Mouse (Mus musculus) cerebellum, adult 2 months (tissue): ENCODE results near the gene Alg9. TPM values are rescaled to one million over a fixed set of nuclear protein-coding genes. Genes with fewer than 3 reads are reported as not detected.

Experiments used
- DNase-seq, 2 experiments: peaks; one replicate each; pipeline ENCODE4 v3.0.0; 2021
- H3K27ac ChIP-seq: fragments of 200-500 bp; 2 replicates; pipeline ENCODE4 v1.5.1; 2012; ENCODE audit warnings: low read length, control low read depth, inconsistent platforms; ENCODE audit not compliant: insufficient read depth
- H3K27me3 ChIP-seq: fragments of 200-500 bp; 2 replicates; pipeline ENCODE4 v1.6.1; 2012; ENCODE audit warnings: inconsistent platforms, mild to moderate bottlenecking, low read length, moderate library complexity; ENCODE audit not compliant: control insufficient read depth, insufficient read depth
- H3K4me1 ChIP-seq: fragments of 200-500 bp; 2 replicates; pipeline ENCODE4 v1.6.1; 2011; ENCODE audit warnings: low read length; ENCODE audit not compliant: control insufficient read depth, insufficient read depth
- H3K4me3 ChIP-seq: fragments of 200-500 bp; replicated peaks from 2 replicates; pipeline ENCODE3; 2011; ENCODE audit warnings: mild to moderate bottlenecking, low read depth, low read length, control low read depth; ENCODE audit not compliant: insufficient read depth
- CTCF ChIP-seq: fragments of 200-500 bp; IDR thresholded peaks from 2 replicates; pipeline ENCODE4 v1.5.1; 2011; ENCODE audit warnings: low read depth, mild to moderate bottlenecking, control low read depth, low read length, moderate library complexity, borderline replicate concordance; ENCODE audit not compliant: insufficient read depth
- POLR2A ChIP-seq: fragments of 200-500 bp; IDR thresholded peaks from 2 replicates; pipeline ENCODE4 v1.6.1; 2011; ENCODE audit warnings: low read length, control low read depth, borderline replicate concordance; ENCODE audit not compliant: insufficient read depth
- WGBS: fragments of 180-500 bp; shearing (Covaris S2); methylation state at CpG from one replicate; pipeline ENCODE4 v1.1.7; 2018; 5-methylcytosine and 5-hydroxymethylcytosine counted together
- polyA plus RNA-seq: library from polyadenylated mRNA; depleted of rRNA; stranded (reverse); fragments of >200 nt; gene quantifications from 2 replicates; pipeline ENCODE4 v1.2.3, GENCODE M21; 2012

Alg9 gene
- polyA plus RNA-seq, 1 experiment: 22.5 TPM

- no peak for TF ChIP-seq POLR2A
- Histone ChIP-seq H3K27ac (no peak overlapping the region), H3K27me3 (no peaks in the 10 kb centered on the region), H3K4me1 (peaks cover 19% of the 10 kb centered on the region), H3K4me3 (no peak overlapping the region)
- no peak for DNase-seq
- WGBS: 90% methylated on average over 9 of the region's 9 CpGs
Measured at GRCm38 (mm10) chr9:50873210-50873609, 98.4 kb downstream of the Alg9 start.

DNA sequence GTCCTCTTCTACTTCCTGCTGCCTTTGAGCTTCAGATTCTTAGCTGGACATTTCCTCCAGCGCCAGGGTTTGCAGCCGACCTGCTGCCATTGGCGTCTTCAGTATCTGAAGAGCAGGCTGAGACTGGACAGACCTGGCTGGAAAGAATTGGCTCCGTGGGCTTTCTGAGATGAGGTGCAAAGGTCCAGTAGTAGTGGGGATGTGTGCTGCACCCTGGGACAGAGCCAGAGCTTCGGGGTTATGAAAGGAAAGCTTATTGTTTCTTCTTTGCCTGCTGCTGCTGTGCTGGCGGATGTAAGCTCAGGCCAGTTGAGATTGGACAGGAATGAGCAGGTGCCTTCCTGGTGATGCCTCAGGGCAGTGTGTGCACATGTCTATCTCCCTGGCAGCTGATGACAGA lies 99.2 kb downstream of the Alg9 start:
- H3K27ac ChIP-seq: no peak overlapping the region
- no peak for DNase-seq
- no peak for TF ChIP-seq CTCF
- TF ChIP-seq POLR2A: no peak
- WGBS: 37% methylated on average over 6 of the region's 6 CpGs
- no peak overlapping the region for H3K4me3 ChIP-seq
- H3K27me3 ChIP-seq: no peaks in the 10 kb centered on the region
- H3K4me1 ChIP-seq: peaks cover 12% of the 10 kb centered on the region

- no peaks in the 10 kb centered on the region for H3K27me3 ChIP-seq
- TF ChIP-seq CTCF (no peak), POLR2A (no peak)
- 93% methylated on average over 4 of the region's 4 CpGs for WGBS
- peaks cover 11% of the 10 kb centered on the region for H3K4me1 ChIP-seq
- no peak overlapping the region for H3K27ac ChIP-seq
- no peak for DNase-seq
- no peak overlapping the region for H3K4me3 ChIP-seq
Measured at GRCm38 (mm10) chr9:50875470-50875869, 100.7 kb downstream of the Alg9 start.

DNA sequence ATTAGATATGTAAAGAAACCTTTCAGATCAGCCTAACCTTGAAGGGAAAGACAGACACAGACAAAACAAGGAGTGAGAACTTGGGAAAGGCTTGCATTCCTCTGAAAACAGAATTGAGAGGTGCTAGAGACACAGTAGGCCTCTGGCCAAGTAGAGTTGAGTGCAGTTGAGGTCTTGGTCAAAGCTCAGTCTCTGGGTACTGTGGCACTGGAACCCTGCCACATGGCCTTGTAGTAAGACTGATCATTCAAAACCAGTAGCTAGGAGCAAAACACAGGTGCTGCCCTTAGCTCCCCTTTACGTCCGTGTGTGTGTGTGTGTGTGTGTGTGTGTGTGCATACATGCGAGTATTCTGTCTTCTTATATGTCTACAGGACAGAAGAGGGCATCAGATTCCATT lies 101.5 kb downstream of the Alg9 start:
- no peak overlapping the region for H3K27ac ChIP-seq
- DNase-seq: no peak
- peaks cover 6% of the 10 kb centered on the region for H3K4me1 ChIP-seq
- WGBS: 93% methylated on average over 3 of the region's 3 CpGs
- H3K27me3 ChIP-seq: no peaks in the 10 kb centered on the region
- TF ChIP-seq POLR2A: no peak
- TF ChIP-seq CTCF: no peak
- no peak overlapping the region for H3K4me3 ChIP-seq

DNA sequence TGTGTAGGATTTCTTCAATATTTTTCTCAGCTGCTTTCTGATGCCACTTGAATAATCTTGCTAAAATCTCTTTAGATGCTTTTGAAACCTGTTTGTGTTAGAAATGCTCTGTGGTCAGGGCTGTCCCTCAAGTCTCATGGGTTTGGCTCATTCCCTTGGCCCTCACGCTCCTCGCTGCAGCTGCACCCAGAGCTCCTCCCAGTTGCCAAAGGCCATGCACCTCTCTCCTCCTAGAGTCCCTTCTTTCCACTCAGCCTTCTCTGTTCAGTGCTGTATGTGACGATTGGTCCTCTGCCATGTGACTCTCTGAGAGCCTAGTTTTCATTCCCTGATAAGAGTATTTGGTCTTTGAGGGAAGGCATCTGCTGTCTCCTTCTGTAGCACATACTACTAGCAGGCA lies 102.6 kb downstream of the Alg9 start:
- WGBS: 77% methylated on average over 3 of the region's 3 CpGs
- Histone ChIP-seq H3K27ac (no peak overlapping the region), H3K27me3 (no peaks in the 10 kb centered on the region), H3K4me3 (no peak overlapping the region), H3K4me1 (peaks cover 6% of the 10 kb centered on the region)
- DNase-seq: no peak
- TF ChIP-seq CTCF (no peak), POLR2A (no peak)

GRCm38 (mm10) chr9:50882183-50882582 lies 107.4 kb downstream of the Alg9 start:
- peaks cover 22% of the 10 kb centered on the region for H3K4me1 ChIP-seq
- 84% methylated on average over 2 of the region's 2 CpGs for WGBS
- TF ChIP-seq POLR2A (no peak), CTCF (no peak)
- DNase-seq: no peak
- no peak overlapping the region for H3K27ac ChIP-seq
- no peaks in the 10 kb centered on the region for H3K27me3 ChIP-seq
- no peak overlapping the region for H3K4me3 ChIP-seq

DNA sequence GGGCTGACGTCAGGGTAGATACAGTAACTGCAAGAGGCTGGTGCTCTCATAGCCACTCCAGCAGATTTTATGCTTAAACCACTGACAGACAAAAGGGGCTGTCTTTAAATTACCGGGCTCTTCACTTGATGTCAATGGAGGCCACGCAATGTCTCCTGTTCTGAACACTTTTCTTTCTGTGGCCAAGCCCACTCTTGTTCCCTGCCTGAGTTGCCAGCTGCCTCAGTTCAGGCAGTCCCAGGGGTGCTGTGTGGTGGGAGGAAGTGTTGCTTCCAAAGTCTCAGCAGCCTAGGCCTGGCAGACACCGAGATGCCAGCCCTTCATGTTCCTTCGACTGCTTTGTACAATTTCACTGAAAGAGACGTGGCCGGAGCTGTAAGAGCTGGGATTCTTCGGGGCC lies 109.3 kb downstream of the Alg9 start:
- Histone ChIP-seq H3K27me3 (no peaks in the 10 kb centered on the region), H3K4me1 (peaks cover 25% of the 10 kb centered on the region), H3K27ac (no peak overlapping the region), H3K4me3 (no peak overlapping the region)
- DNase-seq: no peak
- TF ChIP-seq POLR2A: no peak
- no peak for TF ChIP-seq CTCF
- WGBS: 46% methylated on average over 8 of the region's 8 CpGs

- TF ChIP-seq POLR2A: no peak
- no peak for TF ChIP-seq CTCF
Measured at GRCm38 (mm10) chr9:50884741-50885599, 110.2 kb downstream of the Alg9 start.

More at GRCm38 (mm10) chr9:50884741-50885599, 110.2 kb downstream of the Alg9 start:
- Histone ChIP-seq H3K27me3 (no peaks in the 10 kb centered on the region), H3K4me3 (no peak overlapping the region), H3K27ac (peak overlapping the region; percentile 32), H3K4me1 (peaks cover 25% of the 10 kb centered on the region)
- DNase-seq: no peak
- 58% methylated on average over 10 of the region's 10 CpGs for WGBS
